Mouse (Mus musculus): ENCODE measurements around the gene Hs3st2.

DNA sequence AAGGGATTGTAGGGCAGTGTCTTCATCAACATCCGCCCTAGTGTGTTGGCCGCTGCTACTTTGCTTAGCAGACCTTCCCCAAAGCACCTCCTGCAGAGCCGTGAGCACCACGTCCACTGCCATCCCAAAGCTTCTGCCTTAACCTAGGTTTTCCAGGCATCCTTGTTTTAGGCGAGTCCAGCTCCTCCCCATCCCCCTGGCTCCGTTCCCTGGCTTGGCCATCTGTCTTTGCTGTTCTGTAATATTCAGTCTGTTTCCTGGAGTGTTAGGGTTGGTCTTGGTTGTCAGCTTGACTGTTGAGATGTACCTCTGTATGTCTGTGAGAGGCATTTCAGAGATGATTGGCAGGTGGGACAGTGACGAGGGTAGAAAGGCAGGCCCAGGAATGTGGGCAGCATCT lies 142.7 kb downstream of the Hs3st2 start:
- no peak for TF ChIP-seq CTCF (conservative IDR thresholded peaks at IDR 0.05 in 1 of 2, IDR thresholded peaks at IDR 0.05 in 1 of 2; ENCODE audit: low read depth in 2 of 2, low read length in 2 of 2)
- no peak for TF ChIP-seq ZKSCAN1 (IDR thresholded peaks at IDR 0.05; ENCODE audit: borderline replicate concordance, low read depth, low read length)
- TF ChIP-seq POLR2A (IDR thresholded peaks at IDR 0.05; ENCODE audit: low read depth, low read length), result no peak
- TF ChIP-seq NELFE (IDR thresholded peaks at IDR 0.05; ENCODE audit: low read depth, low read length), result no peak

Measured in CH12.LX (cell line).